Mouse (Mus musculus): Measurements from ENCODE around the gene Stn1. TPM values are rescaled to one million over a fixed set of nuclear protein-coding genes. Genes with fewer than 3 reads are reported as not detected.
A peak's percentile ranks its signal among the peaks of the same experiment; 100 is the strongest.

Stn1 gene
- total RNA-seq, 2 experiments from 2014 or later = 23.9 to 30.8 TPM

- intact Hi-C loops (cut with DNase I) = no loop called here
- DNase-seq (ENCODE audit: low spot score in 2 of 2) = no peak
These were observed 24.3 kb downstream of the Stn1 start for GRCm38 (mm10) chr19:47512794-47513617.

GRCm38 (mm10) chr19:47511958-47512357 is 25.3 kb downstream of the Stn1 start:
- intact Hi-C loops (cut with DNase I) = no loop called here

GRCm38 (mm10) chr19:47511294-47511675 is 26.0 kb downstream of the Stn1 start:
- intact Hi-C loops (cut with DNase I) = no loop called here
- DNase-seq (ENCODE audit: low spot score in 2 of 2) = no peak

More at GRCm38 (mm10) chr19:47511958-47512357, 25.3 kb downstream of the Stn1 start:
- DNase-seq (ENCODE audit: low spot score in 2 of 2) = no peak

DNA sequence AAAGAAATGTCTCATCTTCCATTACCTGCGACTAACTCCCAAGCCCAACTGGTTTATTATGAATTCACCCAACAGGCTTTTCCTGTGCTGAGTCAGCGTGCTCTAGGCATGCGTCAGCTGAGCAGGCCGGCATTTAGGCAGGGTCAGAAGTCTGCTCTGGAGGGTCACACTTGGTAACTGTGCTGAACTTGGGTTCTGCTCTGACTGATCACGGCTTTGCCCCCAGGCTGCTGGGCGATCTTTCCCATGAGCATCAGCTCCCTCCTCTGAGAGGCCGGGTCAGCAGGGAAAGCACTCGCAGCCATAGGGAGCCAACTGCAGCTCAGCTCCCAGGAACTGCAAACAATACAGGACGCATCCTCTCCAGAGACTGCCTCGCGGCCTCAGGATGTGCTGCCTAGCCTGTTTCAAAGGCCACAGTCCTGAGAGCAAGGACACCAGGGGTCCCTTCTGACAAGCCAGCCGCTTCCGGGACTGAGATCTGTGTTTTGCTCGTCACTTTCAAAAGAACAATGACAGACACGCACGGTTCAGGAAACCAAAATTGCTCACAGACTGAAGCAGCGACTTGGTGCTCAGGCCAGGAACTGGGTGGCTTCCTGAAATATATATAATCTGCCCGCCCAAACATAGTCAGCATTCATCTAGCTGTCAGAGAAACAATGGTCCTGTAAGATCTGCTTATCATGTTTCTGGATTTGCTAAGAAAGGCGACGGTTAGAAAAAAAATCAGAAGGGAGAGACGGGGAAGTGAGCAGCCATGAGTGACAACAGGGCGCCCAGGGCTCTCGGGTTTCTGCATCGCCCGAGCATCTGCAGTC is 26.6 kb downstream of the Stn1 start:
- intact Hi-C loops (cut with DNase I) = no loop called here
- DNase-seq (ENCODE audit: low spot score in 2 of 2) = no peak

DNA sequence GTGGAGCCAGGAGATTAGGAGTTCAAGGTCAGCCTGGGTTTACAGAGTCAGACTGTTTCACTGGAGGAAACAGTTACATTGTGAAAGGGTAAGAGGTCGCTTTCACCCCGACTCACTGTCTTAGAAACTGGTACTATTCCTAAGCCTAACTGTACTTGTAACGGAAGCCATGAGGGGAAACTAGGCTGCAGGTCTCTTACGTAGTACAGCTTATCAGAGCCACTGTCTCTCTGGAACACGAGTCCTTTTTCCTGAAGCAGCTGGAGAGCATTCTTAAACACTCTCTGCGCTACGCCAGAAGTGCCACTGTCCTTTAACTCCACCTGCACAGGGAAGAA is 27.2 kb downstream of the Stn1 start:
- DNase-seq (ENCODE audit: low spot score in 2 of 2) = no peak
- intact Hi-C loops (cut with DNase I) = no loop called here

- intact Hi-C loops (cut with DNase I) = loop anchor here (5.0 to 10.0 kb wide), 3 partner anchors 223 to 426 kb away; partner anchors contain the start of genes Cfap58 and Sfr1
- no peak for DNase-seq (ENCODE audit: low spot score in 2 of 2)
These were observed 28.5 kb downstream of the Stn1 start for GRCm38 (mm10) chr19:47508771-47509281.

DNA sequence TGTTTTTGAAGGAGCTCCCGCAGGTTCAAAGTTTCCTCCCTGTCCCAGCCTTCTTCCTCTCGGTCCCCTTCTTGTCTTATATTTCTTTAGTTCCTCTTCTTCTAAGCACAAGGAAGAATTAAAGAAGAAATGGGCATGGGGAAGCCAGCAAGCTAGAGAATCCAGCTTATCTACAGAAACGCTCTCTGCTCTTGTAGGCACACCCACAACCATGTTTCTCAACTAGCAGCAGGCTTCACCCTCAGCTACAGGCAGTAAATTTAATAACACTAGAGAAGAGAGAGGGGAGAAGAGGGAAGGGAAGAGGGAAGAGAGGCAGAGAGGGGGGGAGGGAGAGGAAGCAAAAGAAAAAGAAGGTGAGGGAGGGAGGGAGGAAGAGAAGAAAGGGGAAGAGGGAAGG is 29.1 kb downstream of the Stn1 start:
- no peak for DNase-seq (ENCODE audit: low spot score in 2 of 2)
- intact Hi-C loops (cut with DNase I) = loop anchor here (5.0 to 10.0 kb wide), 3 partner anchors 224 to 427 kb away; partner anchors contain the start of genes Cfap58 and Sfr1

DNA sequence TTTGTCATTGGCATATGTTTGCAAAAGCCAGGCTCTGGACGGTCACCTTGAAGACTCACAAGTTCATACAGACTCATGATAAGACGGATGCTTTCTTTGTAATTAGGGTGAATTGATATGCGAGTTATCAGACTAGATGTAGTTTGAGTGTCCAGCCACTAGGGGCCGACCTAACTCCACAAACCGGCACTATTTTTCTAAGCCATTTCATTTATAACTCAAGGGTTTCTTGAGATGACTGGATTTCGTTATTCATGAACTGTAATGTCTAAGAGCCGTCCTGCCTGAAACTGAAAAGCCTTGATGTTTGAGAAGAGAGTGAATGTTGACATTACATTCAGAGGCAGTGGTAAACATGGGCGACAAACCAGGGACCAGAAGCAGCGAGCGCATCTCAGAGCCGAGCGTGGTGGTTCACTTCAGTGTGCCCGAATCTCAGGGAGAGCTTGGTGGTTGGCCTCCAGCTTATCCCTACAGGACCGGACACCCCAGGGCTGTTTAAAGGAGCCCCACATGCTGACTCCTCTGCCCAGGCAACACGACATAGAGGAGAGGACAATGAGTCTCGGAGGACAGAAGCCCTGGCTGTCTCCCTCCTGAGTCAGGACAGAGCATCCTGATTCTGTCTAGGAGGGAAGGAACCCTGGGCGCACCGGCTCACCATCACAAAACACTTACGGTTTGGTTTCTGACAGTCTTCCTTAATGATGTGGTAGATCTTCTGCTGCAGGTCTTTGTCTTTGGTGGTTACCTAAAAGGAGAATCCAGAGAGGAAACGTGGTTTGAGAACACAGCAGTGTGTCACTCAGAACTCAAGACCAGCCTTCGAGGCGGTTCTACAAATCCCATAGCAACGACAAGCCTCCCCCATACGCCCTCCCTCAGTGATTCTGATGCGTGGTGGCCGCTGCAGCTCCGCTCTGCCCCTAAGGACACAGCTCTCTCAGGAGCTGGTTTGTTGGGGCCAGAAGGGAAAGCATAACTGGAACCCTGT is 29.9 kb downstream of the Stn1 start:
- intact Hi-C loops (cut with DNase I) = loop anchor here (2.0 to 10.0 kb wide), 4 partner anchors 73 to 427 kb away; partner anchors contain the start of genes Cfap58 and Sfr1
- DNase-seq (ENCODE audit: low spot score in 2 of 2) = peak; percentile 62 to 70

GRCm38 (mm10) chr19:47503625-47504024 is 33.7 kb downstream of the Stn1 start:
- DNase-seq (ENCODE audit: low spot score in 2 of 2) = no peak
- intact Hi-C loops (cut with DNase I) = loop anchor here (2.0 to 10.0 kb wide), 2 partner anchors 147 to 431 kb away; partner anchors contain the start of gene Cfap58

DNA sequence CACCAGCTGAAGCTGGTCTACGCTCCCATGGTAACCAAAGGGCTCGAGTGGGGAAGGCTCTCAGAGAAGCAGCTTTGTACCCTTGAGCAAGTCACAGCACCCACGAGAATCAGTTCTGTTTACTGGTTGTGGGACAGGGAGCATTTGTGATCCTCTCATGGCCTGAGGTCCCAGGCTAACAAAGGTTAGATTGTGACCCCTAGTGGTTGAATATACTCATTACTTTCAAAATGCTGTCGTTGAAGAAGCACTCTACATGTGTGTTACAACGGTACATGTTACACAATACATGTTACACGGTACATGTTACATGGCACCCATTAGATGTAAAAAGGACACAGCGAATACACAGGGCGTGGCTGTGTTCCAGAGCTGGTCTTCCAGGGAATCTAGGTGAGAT is 34.7 kb downstream of the Stn1 start:
- intact Hi-C loops (cut with DNase I) = loop anchor here (2.0 to 10.0 kb wide), 2 partner anchors 146 to 432 kb away; partner anchors contain the start of gene Cfap58
- no peak for DNase-seq (ENCODE audit: low spot score in 2 of 2)

- DNase-seq (ENCODE audit: low spot score in 2 of 2) = no peak
- intact Hi-C loops (cut with DNase I) = loop anchor here (10.0 kb wide), 1 partner anchor 434 kb away; the partner anchor contains the start of gene Cfap58
These were observed 36.8 kb downstream of the Stn1 start for GRCm38 (mm10) chr19:47500389-47501011.

DNA sequence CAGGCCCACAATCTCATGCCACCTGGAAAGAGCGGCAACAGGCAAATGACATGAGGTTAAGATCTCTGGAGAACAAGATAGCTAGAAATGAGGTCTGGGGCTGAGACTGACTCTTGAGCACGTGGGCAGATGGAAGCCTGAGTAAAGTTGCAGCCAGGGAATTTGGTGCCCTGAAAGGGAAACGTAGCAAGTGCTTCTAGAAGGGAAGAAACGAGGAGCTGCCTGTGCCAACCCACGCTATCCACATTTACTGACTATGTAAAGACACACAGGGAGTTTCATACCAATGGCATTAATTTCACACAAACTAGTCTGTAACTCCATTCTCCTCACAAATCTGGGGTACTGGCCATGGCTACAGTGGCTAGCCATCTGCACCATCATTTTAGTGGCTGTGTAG is 37.5 kb downstream of the Stn1 start:
- intact Hi-C loops (cut with DNase I) = loop anchor here (10.0 kb wide), 1 partner anchor 435 kb away; the partner anchor contains the start of gene Cfap58
- DNase-seq (ENCODE audit: low spot score in 2 of 2) = no peak

DNA sequence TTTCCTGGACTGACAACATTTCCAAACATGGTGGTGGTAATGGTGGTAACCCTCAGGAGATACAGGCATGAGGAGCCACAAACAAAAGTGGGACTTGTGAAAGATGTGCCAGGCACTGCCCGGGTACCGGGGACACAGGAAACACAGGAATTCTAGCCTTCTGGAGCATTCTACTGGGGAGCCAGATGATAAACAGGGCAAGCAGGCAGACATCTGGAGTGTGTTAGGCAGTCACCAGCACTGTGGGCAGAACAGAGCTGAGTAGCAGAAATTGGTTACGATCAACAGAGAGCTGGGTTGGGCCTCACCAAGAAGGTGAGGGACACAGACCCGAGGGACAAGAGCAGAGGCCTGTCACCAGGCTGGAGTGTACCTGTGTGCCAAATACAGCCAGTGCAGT is 38.4 kb downstream of the Stn1 start:
- no peak for DNase-seq (ENCODE audit: low spot score in 2 of 2)
- intact Hi-C loops (cut with DNase I) = no loop called here

DNA sequence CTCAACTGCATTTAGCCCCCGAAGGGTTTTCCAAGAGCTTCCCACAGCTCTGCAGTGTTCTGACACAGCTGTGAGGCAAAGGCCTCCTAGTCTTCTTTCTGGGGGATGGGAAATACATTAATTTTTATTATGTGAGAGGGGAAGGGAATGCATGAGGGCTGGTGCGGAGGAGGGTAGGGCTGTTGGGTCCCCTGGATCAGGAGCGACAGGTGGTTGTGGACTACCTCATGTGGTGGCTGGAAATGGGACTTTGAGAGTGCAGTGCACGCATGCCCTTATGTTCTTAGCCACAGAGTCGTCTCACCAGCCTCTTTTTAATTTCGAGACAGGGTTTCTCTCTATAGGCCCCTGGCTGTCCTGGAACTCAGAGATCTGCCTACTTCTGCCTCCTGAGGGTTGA is 39.6 kb downstream of the Stn1 start:
- intact Hi-C loops (cut with DNase I) = no loop called here
- DNase-seq (ENCODE audit: low spot score in 2 of 2) = no peak

DNA sequence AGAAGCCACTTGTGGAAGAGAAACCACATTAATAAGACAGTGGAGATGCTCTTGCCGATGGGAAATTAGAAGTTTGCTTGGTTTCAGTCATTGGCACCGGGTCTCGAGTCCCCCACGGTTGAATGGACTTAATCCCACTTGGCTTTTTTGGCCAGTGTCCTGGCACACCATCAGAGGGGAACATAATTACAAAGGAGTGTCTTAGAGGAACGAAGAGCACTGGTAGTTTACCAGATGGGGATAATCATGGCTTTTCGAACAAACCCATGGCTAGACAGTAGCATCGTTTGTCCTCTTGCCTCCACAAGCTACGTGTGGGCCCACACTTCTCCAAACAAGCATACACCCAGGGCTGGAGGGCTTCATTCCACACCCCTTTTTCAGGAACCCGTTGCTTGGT is 40.0 kb downstream of the Stn1 start:
- intact Hi-C loops (cut with DNase I) = no loop called here
- DNase-seq (ENCODE audit: low spot score in 2 of 2) = no peak

GRCm38 (mm10) chr19:47493017-47493997 is 44.0 kb downstream of the Stn1 start:
- intact Hi-C loops (cut with DNase I) = no loop called here
- DNase-seq (ENCODE audit: low spot score in 2 of 2) = no peak

- no peak for DNase-seq (ENCODE audit: low spot score in 2 of 2)
- intact Hi-C loops (cut with DNase I) = no loop called here
These were observed 44.9 kb downstream of the Stn1 start for GRCm38 (mm10) chr19:47492422-47492821.

Data from left cerebral cortex, postnatal 36 days (tissue).